Mouse (Mus musculus): ENCODE data around the gene Bbs9.

GRCm38 (mm10) chr9:22541130-22541529 is 65.6 kb downstream of the Bbs9 start:
- TF ChIP-seq ZNF384 (IDR thresholded peaks at IDR 0.05; ENCODE audit: low read depth, low read length) (no peak), CTCF (conservative IDR thresholded peaks at IDR 0.05 in 1 of 2, IDR thresholded peaks at IDR 0.05 in 1 of 2; ENCODE audit: low read depth in 2 of 2, low read length in 2 of 2) (no peak), BHLHE40 (IDR thresholded peaks at IDR 0.05; ENCODE audit: low read depth, low read length) (no peak), MAZ (IDR thresholded peaks at IDR 0.05; ENCODE audit: low read depth, low read length) (no peak), IRF4 (IDR thresholded peaks at IDR 0.05; ENCODE audit: low read depth, low read length) (no peak), USF2 (conservative IDR thresholded peaks at IDR 0.05; ENCODE audit: low read depth, low read length) (no peak), POLR2A (IDR thresholded peaks at IDR 0.05; ENCODE audit: low read depth, low read length) (no peak), EP300 (IDR thresholded peaks at IDR 0.05; ENCODE audit: low read length) (no peak), TBP (conservative IDR thresholded peaks at IDR 0.05; ENCODE audit: low read depth, low read length) (no peak)
